Mouse (Mus musculus): ENCODE results near the gene Ercc1. TPM values are rescaled to one million over a fixed set of nuclear protein-coding genes. Genes with fewer than 3 reads are reported as not detected.

Gene Ercc1
- polyA plus RNA-seq, 1 experiment from 2014 or later: 96.1 TPM

DNA sequence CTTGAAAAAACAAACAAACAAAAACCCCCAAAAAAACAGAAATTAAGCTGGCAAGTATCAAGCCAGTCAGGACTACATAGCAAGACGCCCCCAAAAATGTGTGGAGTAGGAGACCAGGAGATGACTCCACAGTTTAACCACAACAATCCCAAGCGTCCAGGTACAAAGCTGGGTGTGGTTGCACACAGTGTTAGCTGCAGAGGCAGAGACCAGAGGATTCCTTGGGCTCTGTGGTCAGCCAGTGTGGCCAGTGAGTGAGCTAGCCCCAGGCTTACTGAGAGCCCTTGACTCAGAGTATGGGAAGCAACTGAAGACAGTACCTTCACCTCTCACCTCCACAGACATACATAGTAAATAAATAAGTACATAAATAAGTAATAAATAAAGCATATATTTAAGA is 12.7 kb upstream of the Ercc1 start:
- Histone ChIP-seq H3K4me1 (peaks cover 33% of the 10 kb centered on the region), H3K4me3 (peak overlapping the region; percentile 10; the same call in 1 of the 2 replicates), H3K27ac (no peak overlapping the region), H3K36me3 (replicated peaks) (no peaks in the 10 kb centered on the region), H3K9me3 (peaks cover 3% of the 10 kb centered on the region; the same call in 1 of the 2 replicates), H3K27me3 (ENCODE audit: poor library complexity, severe bottlenecking) (peaks cover 32% of the 10 kb centered on the region)
- DNase-seq (ENCODE audit: extremely low spot score, low spot score): no peak
- WGBS: 69% methylated on average over 2 of the region's 2 CpGs

DNA sequence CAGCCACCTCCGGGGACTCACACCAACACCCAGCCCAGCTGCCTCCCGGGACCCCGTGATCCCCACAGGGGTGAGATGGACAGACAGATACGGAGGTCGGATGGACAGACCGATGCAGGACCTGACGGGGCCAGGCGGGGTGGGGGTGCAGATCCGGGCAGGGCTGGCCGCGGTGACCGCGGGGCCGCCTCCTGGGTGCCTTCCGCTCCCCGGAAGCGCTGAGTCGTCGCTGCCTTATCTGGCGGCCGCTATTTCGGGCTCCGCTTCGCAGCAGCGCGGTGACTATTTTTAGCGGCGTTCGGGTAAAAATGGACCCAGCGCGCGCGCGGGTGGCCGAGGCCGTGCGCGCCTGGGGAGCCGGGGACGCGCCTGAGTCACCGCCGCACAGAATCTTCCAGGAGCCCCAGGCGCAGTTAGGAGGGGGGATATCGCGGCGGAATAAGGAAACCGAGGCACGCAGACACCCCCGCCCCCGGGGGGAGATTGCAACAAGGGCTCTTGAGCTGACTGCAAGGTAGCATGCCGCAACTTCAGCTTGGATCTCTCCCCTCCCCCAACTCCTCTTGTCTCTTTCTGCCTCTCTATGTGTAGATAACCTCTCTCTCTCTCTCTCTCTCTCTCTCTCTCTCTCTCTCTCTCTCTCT is 11.7 kb upstream of the Ercc1 start:
- under 1% methylated on average over 52 of the region's 52 CpGs for WGBS
- H3K36me3 ChIP-seq (replicated peaks): no peaks in the 10 kb centered on the region
- peaks cover 37% of the 10 kb centered on the region for H3K27me3 ChIP-seq (ENCODE audit: poor library complexity, severe bottlenecking)
- DNase-seq (ENCODE audit: extremely low spot score, low spot score): peak; percentile 39
- peak overlapping the region; percentile 90 for H3K27ac ChIP-seq
- H3K4me1 ChIP-seq: peaks cover 23% of the 10 kb centered on the region
- H3K4me3 ChIP-seq: peak overlapping the region; percentile 77
- peaks cover 3% of the 10 kb centered on the region; the same call in 1 of the 2 replicates for H3K9me3 ChIP-seq

DNA sequence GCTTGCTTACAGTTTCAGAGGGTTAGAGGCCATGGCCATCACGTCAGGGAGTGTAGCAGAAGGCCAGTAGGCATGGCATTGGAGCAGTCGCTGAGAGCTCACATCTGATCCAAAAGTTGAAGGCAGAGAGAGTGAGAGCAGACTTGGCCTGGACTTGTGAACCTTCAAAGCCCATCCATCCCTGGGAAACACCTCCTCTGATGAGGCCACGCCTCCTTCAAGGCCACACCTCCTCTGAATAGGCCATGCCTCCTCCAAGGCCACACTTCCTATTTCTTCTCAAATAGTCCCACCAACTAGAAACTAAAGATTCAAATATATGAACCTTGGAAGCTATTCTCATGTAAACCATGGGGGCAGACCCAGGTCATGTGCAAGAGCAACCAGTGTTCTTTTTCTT is 9.0 kb upstream of the Ercc1 start:
- H3K4me3 ChIP-seq: no peak overlapping the region
- DNase-seq (ENCODE audit: extremely low spot score, low spot score): no peak
- H3K27ac ChIP-seq: no peak overlapping the region
- H3K4me1 ChIP-seq: peaks cover 21% of the 10 kb centered on the region
- H3K27me3 ChIP-seq (ENCODE audit: poor library complexity, severe bottlenecking): peaks cover 42% of the 10 kb centered on the region
- peaks cover 3% of the 10 kb centered on the region; the same call in 1 of the 2 replicates for H3K9me3 ChIP-seq
- 43% methylated on average over 3 of the region's 3 CpGs for WGBS
- no peaks in the 10 kb centered on the region for H3K36me3 ChIP-seq (replicated peaks)

DNA sequence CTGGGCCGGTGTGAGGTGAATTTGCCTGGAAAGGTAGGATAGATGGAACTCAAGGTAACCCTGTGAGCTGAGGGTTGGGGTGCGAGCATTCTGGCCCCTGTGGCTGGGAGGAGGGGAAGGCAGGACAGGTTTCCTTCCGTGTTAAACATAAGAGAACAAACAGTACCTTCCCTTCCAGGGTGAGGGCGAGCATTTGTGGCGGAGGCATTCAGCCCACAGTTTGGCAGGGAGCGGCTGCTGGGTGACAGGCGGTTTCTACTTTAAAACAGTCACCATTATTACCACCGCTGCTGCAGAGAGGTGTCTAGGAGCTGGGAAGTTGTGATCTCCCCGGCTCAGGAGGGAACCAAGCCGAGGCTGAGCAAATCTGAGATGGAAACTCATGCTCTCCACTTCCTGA is 7.5 kb upstream of the Ercc1 start:
- no peak for DNase-seq (ENCODE audit: extremely low spot score, low spot score)
- WGBS: 64% methylated on average over 10 of the region's 10 CpGs

DNA sequence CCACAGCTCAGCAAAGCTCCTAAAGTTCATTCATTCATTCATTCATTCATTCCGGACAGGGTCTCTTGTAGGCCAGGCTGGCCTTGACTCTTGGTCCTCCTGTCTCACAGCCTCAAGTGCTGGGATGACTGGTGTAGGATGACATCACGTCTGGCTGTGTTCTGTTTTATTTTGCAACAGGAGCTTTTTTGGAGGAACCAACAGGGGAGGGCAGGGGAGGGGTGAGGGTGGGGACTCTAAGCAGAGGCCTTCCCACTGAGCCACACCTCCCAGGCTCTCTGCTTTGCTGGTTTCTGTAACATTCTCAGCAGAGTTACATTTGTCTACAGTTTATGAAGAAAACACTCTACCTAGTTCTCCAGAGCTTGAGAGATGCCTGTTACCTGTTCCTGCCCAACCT is 6.5 kb upstream of the Ercc1 start:
- H3K4me3 ChIP-seq: no peak overlapping the region
- H3K4me1 ChIP-seq: peaks cover 33% of the 10 kb centered on the region
- no peaks in the 10 kb centered on the region for H3K36me3 ChIP-seq (replicated peaks)
- DNase-seq (ENCODE audit: extremely low spot score, low spot score): no peak
- no peak overlapping the region for H3K27ac ChIP-seq
- H3K27me3 ChIP-seq (ENCODE audit: poor library complexity, severe bottlenecking): peaks cover 42% of the 10 kb centered on the region
- no peaks in the 10 kb centered on the region for H3K9me3 ChIP-seq
- WGBS: 59% methylated on average over 2 of the region's 2 CpGs

More for the DNA sequence above, 7.5 kb upstream of the Ercc1 start:
- Histone ChIP-seq H3K27me3 (ENCODE audit: poor library complexity, severe bottlenecking) (peaks cover 47% of the 10 kb centered on the region), H3K36me3 (replicated peaks) (no peaks in the 10 kb centered on the region), H3K4me3 (no peak overlapping the region), H3K27ac (no peak overlapping the region), H3K9me3 (peaks cover 3% of the 10 kb centered on the region; the same call in 1 of the 2 replicates), H3K4me1 (peaks cover 32% of the 10 kb centered on the region)

DNA sequence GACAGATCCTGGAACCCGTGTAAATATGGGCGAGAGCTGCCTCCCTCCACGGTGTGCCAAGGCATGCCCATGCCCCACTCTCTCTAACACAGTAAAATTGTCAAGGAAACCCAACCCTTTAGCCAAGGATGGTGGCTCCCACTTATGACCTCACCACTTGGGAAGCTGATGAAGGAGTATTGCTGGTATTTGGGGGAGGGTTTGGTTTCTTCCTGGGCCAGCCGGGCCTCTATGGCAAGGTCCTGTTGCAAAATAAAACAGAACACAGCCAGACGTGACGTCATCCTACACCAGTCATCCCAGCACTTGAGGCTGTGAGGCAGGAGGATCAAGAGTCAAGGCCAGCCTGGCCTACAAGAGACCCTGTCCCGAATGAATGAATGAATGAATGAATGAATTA is 6.0 kb upstream of the Ercc1 start:
- H3K36me3 ChIP-seq (replicated peaks): no peaks in the 10 kb centered on the region
- no peak overlapping the region for H3K4me3 ChIP-seq
- H3K9me3 ChIP-seq: no peaks in the 10 kb centered on the region
- peaks cover 39% of the 10 kb centered on the region for H3K27me3 ChIP-seq (ENCODE audit: poor library complexity, severe bottlenecking)
- WGBS: 79% methylated on average over 7 of the region's 7 CpGs
- DNase-seq (ENCODE audit: extremely low spot score, low spot score): no peak
- no peak overlapping the region for H3K27ac ChIP-seq
- H3K4me1 ChIP-seq: peaks cover 32% of the 10 kb centered on the region

DNA sequence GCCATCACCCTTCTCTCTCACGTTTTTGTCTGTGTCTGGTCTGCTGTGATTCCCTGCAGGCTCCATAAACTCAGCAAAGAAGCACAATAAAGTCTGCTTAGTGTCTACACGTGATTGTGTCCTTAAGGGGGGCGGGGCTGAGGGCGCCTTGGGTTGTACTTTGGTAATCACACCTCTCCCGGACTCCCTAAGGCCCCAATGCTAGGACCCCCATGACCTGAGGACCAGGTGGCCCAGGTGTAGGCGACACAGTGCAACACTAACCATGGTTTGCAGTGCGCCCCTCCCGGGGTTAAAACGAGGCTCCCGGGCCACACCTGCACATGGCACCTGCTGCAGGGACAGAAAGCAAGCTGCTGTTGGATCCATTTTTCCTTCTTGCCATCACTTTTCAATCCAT is 3.3 kb upstream of the Ercc1 start:
- peak overlapping the region; percentile 64 for H3K4me3 ChIP-seq
- peaks cover 31% of the 10 kb centered on the region for H3K27me3 ChIP-seq (ENCODE audit: poor library complexity, severe bottlenecking)
- H3K4me1 ChIP-seq: peaks cover 44% of the 10 kb centered on the region
- no peak for DNase-seq (ENCODE audit: extremely low spot score, low spot score)
- 18% methylated on average over 10 of the region's 10 CpGs for WGBS
- H3K9me3 ChIP-seq: no peaks in the 10 kb centered on the region
- peak overlapping the region; percentile 71; the same call in 1 of the 2 replicates for H3K27ac ChIP-seq
- H3K36me3 ChIP-seq (replicated peaks): no peaks in the 10 kb centered on the region

DNA sequence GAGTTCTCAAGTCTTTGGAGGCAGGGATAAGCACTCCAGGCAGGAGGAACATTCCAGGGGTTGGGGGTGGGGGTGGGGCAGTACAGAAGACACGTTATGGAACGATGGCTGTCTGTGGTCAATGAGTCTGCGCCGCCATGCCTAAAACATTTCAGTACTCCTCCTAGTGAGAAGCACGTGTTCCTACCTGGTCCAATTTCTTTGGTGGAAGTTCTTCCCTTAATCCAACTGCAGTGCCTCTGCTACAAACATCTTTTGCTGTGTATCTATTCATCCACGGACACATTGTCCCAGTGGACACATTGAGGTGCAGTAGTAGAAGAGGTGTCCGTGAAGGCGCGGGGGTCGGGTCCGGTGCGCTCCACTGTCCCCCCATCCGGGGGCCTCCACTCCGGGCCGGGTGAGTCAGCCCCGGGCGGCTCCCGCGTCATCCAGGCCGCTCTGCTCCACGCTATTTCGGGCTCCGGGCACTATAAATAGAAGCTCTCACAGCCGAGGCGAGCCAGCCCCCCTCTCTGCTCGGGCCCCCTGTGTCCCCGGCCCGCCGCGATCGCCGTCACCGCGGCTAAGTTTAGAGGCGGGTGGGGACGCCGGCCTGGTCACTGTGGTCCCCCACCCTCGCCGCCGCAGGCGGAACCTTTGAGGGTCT is 2.7 kb upstream of the Ercc1 start:
- Histone ChIP-seq H3K36me3 (replicated peaks) (no peaks in the 10 kb centered on the region), H3K27ac (peak overlapping the region; percentile 71), H3K27me3 (ENCODE audit: poor library complexity, severe bottlenecking) (peaks cover 27% of the 10 kb centered on the region), H3K9me3 (no peaks in the 10 kb centered on the region), H3K4me1 (peaks cover 46% of the 10 kb centered on the region), H3K4me3 (peak overlapping the region; percentile 64)
- 2% methylated on average over 41 of the region's 41 CpGs for WGBS
- peak; percentile 48 for DNase-seq (ENCODE audit: extremely low spot score, low spot score)

DNA sequence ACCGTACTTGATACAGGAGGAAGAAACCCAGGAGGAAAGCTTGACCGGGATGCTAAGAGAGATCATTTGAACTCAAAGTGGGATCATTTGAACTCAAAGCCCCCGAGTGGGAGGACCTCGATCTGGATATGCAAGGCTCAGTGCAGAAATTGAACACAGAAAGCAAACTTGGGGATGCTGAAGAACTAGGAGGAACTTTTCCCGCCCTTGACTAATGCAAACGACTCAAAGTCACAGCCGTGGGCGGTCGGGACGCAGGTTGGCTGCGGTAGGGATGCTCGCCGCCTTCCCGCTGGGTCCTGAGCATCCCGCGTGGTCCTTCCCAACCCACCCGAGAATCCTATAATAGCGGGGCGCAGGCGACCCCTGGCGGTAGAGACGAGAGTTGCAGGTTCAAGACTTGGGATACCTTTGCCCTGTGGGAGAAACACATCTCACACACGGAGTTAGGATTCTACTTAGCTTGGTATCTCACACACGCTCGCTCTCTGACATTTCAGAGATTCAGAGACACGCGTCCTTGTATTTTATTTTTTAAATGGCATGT is 2.0 kb upstream of the Ercc1 start:
- Histone ChIP-seq H3K36me3 (replicated peaks) (no peaks in the 10 kb centered on the region; the same call in 1 of the 2 replicates), H3K4me1 (peaks cover 46% of the 10 kb centered on the region)

DNA sequence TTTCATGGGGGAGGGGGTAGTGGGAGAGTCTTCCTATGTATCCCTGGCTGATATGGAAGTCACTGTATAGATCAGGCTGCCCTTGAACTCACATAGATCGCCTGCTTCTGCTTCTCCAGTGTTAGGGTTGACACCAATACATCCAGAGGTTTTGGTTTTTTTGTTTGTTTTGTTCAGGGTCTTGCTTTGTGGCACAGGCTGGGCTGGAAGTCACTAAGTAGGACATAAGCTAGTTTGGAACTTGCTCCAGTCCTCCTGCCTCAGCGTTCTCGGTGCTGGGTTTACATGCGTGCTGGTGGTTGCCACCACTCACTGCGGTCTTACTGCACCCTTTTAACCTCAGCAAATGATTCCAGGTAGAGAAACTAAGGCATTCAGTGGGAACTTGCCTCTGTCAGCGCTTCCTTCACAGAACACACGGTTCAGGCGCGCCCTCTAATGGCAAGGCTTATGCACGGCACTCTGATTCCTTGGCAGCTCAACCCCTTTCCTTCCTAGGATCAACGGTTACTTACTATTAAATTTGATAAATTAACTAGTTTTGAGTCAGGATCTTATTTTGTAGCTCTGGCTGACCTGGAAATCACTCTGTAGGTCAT is 1.3 kb upstream of the Ercc1 start:
- H3K4me1 ChIP-seq: peaks cover 46% of the 10 kb centered on the region
- peak overlapping the region; percentile 64 for H3K4me3 ChIP-seq
- peak; percentile 78 for DNase-seq (ENCODE audit: extremely low spot score, low spot score)
- 3% methylated on average over 11 of the region's 11 CpGs for WGBS
- no peak overlapping the region for H3K27ac ChIP-seq
- H3K9me3 ChIP-seq: no peaks in the 10 kb centered on the region
- H3K27me3 ChIP-seq (ENCODE audit: poor library complexity, severe bottlenecking): peaks cover 21% of the 10 kb centered on the region
- peaks cover 5% of the 10 kb centered on the region for H3K36me3 ChIP-seq (replicated peaks)

More for the DNA sequence above, 2.0 kb upstream of the Ercc1 start:
- Histone ChIP-seq H3K27me3 (ENCODE audit: poor library complexity, severe bottlenecking) (peaks cover 22% of the 10 kb centered on the region), H3K4me3 (peak overlapping the region; percentile 64), H3K9me3 (no peaks in the 10 kb centered on the region), H3K27ac (peak overlapping the region; percentile 71)
- WGBS: under 1% methylated on average over 27 of the region's 27 CpGs
- peak; percentile 88 for DNase-seq (ENCODE audit: extremely low spot score, low spot score)

DNA sequence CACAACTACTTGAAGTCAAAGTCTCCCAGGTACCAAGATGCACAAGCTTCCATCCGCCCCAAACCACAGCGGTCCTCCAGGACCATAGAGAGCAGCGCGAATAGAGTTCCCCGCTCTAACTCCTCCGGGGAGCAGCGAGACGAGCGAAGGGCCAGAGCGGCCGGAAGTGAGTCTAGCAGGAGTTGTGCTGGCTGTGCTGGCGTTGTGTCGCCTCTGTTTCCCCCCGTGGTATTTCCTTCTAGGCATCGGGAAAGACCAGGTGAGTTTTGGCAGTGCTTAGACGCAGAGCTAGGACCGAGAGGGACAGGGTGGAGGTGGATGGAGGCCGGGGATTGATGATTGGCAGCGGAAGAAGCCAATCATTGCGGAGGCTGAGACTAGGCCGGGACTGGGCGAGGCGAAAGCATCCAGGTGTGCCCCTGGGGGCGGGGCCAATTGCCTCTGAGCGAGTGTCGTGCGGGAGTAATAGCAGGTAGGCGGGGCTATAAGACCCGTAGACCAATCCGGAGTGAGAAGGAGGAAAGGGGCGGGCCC is 427 bp downstream of the Ercc1 start:
- Histone ChIP-seq H3K27me3 (ENCODE audit: poor library complexity, severe bottlenecking) (peaks cover 17% of the 10 kb centered on the region), H3K9me3 (no peaks in the 10 kb centered on the region), H3K27ac (peak overlapping the region; percentile 94), H3K36me3 (replicated peaks) (peaks cover 22% of the 10 kb centered on the region), H3K4me1 (peaks cover 46% of the 10 kb centered on the region), H3K4me3 (peak overlapping the region; percentile 75)
- DNase-seq (ENCODE audit: extremely low spot score, low spot score): peak; percentile 95
- WGBS: under 1% methylated on average over 31 of the region's 31 CpGs

DNA sequence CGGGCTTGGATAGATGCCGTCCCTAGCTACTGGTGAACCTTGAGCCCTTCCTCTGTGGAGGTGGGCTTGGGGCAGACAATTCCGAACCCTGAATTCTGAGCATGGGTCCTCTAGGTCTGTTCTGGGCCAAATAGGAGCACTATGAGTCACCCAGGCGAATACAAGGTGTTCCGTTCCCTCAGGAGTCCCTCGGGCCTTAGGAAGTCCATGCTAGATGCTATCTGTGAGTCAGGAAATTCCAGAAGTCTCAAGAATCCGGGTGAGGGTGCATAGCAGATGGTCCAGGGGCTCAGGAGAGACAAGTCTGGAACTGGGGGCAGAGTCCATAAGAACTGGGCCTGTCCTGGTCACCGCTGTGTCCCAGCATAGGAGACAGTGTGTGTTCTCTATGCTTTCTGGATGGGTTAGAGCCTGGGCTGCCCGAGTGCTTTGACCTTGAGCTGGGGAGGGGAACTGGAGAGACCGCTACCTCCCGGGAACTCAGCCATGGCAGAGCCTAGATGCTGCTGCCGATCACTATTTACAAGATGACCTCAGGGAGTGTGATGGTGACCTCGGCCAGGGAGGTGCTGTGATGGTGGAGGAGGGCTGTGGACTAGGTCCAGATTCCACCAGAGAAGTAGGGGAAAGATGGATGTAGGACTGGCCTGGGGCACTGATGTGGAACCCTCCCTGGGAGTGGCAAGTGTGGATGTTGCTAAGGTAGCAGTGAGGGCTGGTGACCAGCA is 4.8 kb downstream of the Ercc1 start:
- Histone ChIP-seq H3K4me3 (no peak overlapping the region), H3K4me1 (peaks cover 17% of the 10 kb centered on the region), H3K36me3 (replicated peaks) (peaks cover 62% of the 10 kb centered on the region), H3K27me3 (ENCODE audit: poor library complexity, severe bottlenecking) (no peaks in the 10 kb centered on the region), H3K9me3 (no peaks in the 10 kb centered on the region), H3K27ac (no peak overlapping the region)
- DNase-seq (ENCODE audit: extremely low spot score, low spot score): no peak
- WGBS: 92% methylated on average over 13 of the region's 13 CpGs

Data from forebrain, embryonic 10.5 days (tissue).